Mouse (Mus musculus) stomach, postnatal 0 days (tissue): ENCODE data around the gene Rpl10. TPM values are rescaled to one million over a fixed set of nuclear protein-coding genes. Genes with fewer than 3 reads are reported as not detected.

Experiments
- ATAC-seq: fragments of 200-750 bp; cut with Nextera tagmentation; 2 replicates; pipeline ENCODE4 v1.8.0; 2017; ENCODE audit not compliant: low FRiP score, low TSS enrichment
- DNase-seq: peaks from one replicate; pipeline ENCODE4 v3.0.0-alpha.2; 2016; ENCODE audit warnings: low spot score
- H3K27ac ChIP-seq: fragments of 300-500 bp; sonication (generic); replicated peaks from 2 replicates; pipeline ENCODE4 v1.5.1; 2014; ENCODE audit warnings: mild to moderate bottlenecking, control low read depth
- H3K27me3 ChIP-seq: fragments of 300-500 bp; sonication (generic); 2 replicates; pipeline ENCODE4 v1.6.1; 2014; ENCODE audit warnings: low read length; ENCODE audit not compliant: control insufficient read depth, insufficient read depth
- H3K36me3 ChIP-seq: fragments of 300-500 bp; sonication (generic); 2 replicates; pipeline ENCODE4 v1.6.1; 2014; ENCODE audit warnings: low read length, mixed read lengths; ENCODE audit not compliant: control insufficient read depth, insufficient read depth
- H3K4me1 ChIP-seq: fragments of 300-500 bp; sonication (generic); replicated peaks from 2 replicates; pipeline ENCODE4 v1.6.1; 2014; ENCODE audit warnings: antibody characterized with exemption; ENCODE audit not compliant: control insufficient read depth, insufficient read depth
- H3K4me2 ChIP-seq: fragments of 300-500 bp; sonication (generic); replicated peaks from 2 replicates; pipeline ENCODE4 v1.6.1; 2014; ENCODE audit warnings: low read depth, mild to moderate bottlenecking, control low read depth, moderate library complexity
- H3K4me3 ChIP-seq: fragments of 300-500 bp; sonication (generic); 2 replicates; pipeline ENCODE4 v1.5.1; 2014; ENCODE audit warnings: low read depth, low read length, control low read depth
- H3K9ac ChIP-seq: fragments of 300-500 bp; sonication (generic); 2 replicates; pipeline ENCODE4 v1.6.1; 2014; ENCODE audit warnings: mild to moderate bottlenecking, low read length, control low read depth, mixed read lengths
- H3K9me3 ChIP-seq: fragments of 300-500 bp; sonication (generic); 2 replicates; pipeline ENCODE4 v1.6.1; 2016; ENCODE audit warnings: low read length; ENCODE audit not compliant: control insufficient read depth
- CTCF ChIP-seq: IDR thresholded peaks from 2 replicates; pipeline ENCODE4 v1.5.1; 2016; ENCODE audit warnings: antibody characterized with exemption, low read depth, mild to moderate bottlenecking, moderate library complexity
- EP300 ChIP-seq: optimal IDR thresholded peaks from 2 replicates; pipeline ENCODE3; 2016; ENCODE audit warnings: antibody characterized with exemption
- WGBS: fragments of 180-500 bp; shearing (Covaris S2); extraction: QIAGEN DNeasy Blood & Tissue Kit; methylation state at CpG from one replicate; pipeline ENCODE4 v1.1.7; 2014; 5-methylcytosine and 5-hydroxymethylcytosine counted together
- polyA plus RNA-seq: library from polyadenylated mRNA; unstranded; fragments of >200 nt; fragmentation: Nextera tagmentation; extraction: Ambion mirVana; gene quantifications from 2 replicates; pipeline ENCODE4 v1.2.1, GENCODE M21; 2015

The Rpl10 gene
- polyA plus RNA-seq, 1 experiment from 2014 or later = 762 TPM

- WGBS = 12% methylated on average over 27 of the region's 27 CpGs
- no peaks in the 10 kb centered on the region for H3K27me3 ChIP-seq
- H3K9ac ChIP-seq = peak overlapping the region; percentile 72
- peak overlapping the region; percentile 51 for H3K4me3 ChIP-seq
- no peak for ATAC-seq
- no peaks in the 10 kb centered on the region for H3K9me3 ChIP-seq
- H3K4me1 ChIP-seq = no peaks in the 10 kb centered on the region
- peak; percentile 39 for DNase-seq
- peaks cover 3% of the 10 kb centered on the region; the same call in 1 of the 2 replicates for H3K36me3 ChIP-seq
- H3K27ac ChIP-seq = peak overlapping the region; percentile 82
- peak; percentile 4; the same call in 1 of the 2 replicates for TF ChIP-seq CTCF
- TF ChIP-seq EP300 = no peak
- peak overlapping the region; percentile 53 for H3K4me2 ChIP-seq
Measured at GRCm38 (mm10) chrX:74270902-74271551, 415 bp downstream of the Rpl10 start.

- ATAC-seq (no peak), DNase-seq (no peak)
- Histone ChIP-seq H3K9ac (no peak overlapping the region), H3K9me3 (no peaks in the 10 kb centered on the region), H3K4me1 (no peaks in the 10 kb centered on the region), H3K36me3 (peaks cover 3% of the 10 kb centered on the region; the same call in 1 of the 2 replicates), H3K4me2 (no peak overlapping the region), H3K27ac (peak overlapping the region; percentile 30; the same call in 1 of the 2 replicates), H3K27me3 (no peaks in the 10 kb centered on the region), H3K4me3 (no peak overlapping the region)
- 32% methylated on average over 10 of the region's 10 CpGs for WGBS
- TF ChIP-seq CTCF (no peak), EP300 (no peak)
Measured at GRCm38 (mm10) chrX:74273422-74274322, 3.1 kb downstream of the Rpl10 start.

GRCm38 (mm10) chrX:74277916-74278315 is 7.3 kb downstream of the Rpl10 start:
- no peaks in the 10 kb centered on the region for H3K27me3 ChIP-seq
- H3K9me3 ChIP-seq = no peaks in the 10 kb centered on the region
- 64% methylated on average over 8 of the region's 8 CpGs for WGBS
- no peak overlapping the region for H3K9ac ChIP-seq
- no peak overlapping the region for H3K4me3 ChIP-seq
- no peaks in the 10 kb centered on the region for H3K36me3 ChIP-seq
- H3K4me2 ChIP-seq = no peak overlapping the region
- DNase-seq (no peak), ATAC-seq (no peak)
- no peaks in the 10 kb centered on the region for H3K4me1 ChIP-seq
- no peak for TF ChIP-seq EP300
- no peak for TF ChIP-seq CTCF
- H3K27ac ChIP-seq = no peak overlapping the region

- Histone ChIP-seq H3K9me3 (no peaks in the 10 kb centered on the region), H3K4me3 (peak overlapping the region; percentile 52), H3K36me3 (no peaks in the 10 kb centered on the region), H3K27ac (peak overlapping the region; percentile 76), H3K4me2 (peak overlapping the region; percentile 60), H3K27me3 (no peaks in the 10 kb centered on the region), H3K9ac (peak overlapping the region; percentile 43; the same call in 1 of the 2 replicates), H3K4me1 (no peaks in the 10 kb centered on the region)
- no peak for TF ChIP-seq EP300
- no peak for TF ChIP-seq CTCF
- ATAC-seq (no peak), DNase-seq (no peak)
- 12% methylated on average over 14 of the region's 14 CpGs for WGBS
Measured at GRCm38 (mm10) chrX:74281041-74281731, 10.6 kb downstream of the Rpl10 start.

DNA sequence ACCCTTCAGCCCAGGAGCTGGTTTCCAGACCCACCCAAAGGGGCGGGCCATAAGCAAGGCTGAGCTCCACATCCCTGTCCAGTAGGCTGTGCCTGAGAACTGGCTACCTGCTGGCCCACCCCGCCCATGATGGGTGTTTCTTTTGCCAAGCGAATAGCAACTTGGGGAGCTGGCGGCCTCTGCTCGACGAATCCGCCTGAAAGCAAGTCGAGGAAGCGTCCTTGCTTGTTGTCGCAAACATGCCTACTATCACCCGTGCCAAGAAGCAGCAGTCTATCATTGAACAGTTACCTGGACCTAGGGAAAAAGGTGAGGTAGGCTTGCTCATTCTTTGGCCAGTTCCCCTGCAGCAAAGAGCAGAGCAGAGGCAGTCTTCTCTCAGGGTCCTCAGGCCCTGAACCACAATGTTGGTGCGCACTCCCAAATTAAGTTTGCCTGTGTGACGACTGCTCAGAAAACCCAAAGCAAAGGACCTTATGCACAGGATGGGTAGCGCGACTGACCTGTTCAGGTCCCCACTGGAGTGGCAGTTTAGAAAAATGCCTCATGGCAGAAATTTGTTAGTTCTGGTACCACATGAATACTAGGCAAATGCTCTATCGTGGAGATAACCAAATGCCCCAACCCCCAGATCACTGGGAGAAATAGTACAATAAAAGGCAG is 11.3 kb downstream of the Rpl10 start, which contains the start of the genes Taz and Dnase1l1:
Gene Taz (plus strand): TSS at position 181 of the 663 bp plus-strand sequence.
Gene Dnase1l1 (minus strand): TSS at position 606 of the 663 bp plus-strand sequence.
- Histone ChIP-seq H3K4me3 (peak within 1 kb of the TSS; percentile 52), H3K27me3 (no peaks in the 10 kb centered on the region), H3K4me2 (peak within 1 kb of the TSS; percentile 60), H3K4me1 (no peaks in the 10 kb centered on the region), H3K9ac (peak within 1 kb of the TSS; percentile 75), H3K27ac (peak within 1 kb of the TSS; percentile 89), H3K9me3 (no peaks in the 10 kb centered on the region), H3K36me3 (no peaks in the 10 kb centered on the region)
- TF ChIP-seq CTCF (peak; percentile 38), EP300 (no peak)
- peak; percentile 91 for DNase-seq
- whole genome bisulfite sequencing = 17% methylated on average over 16 of the region's 16 CpGs
- peak; percentile 96 for ATAC-seq
